Mouse (Mus musculus) cerebellum, adult 2 months (tissue): ENCODE measurements around the gene Dusp22.

Experiments used
- CTCF ChIP-seq: fragments of 200-500 bp; IDR thresholded peaks from 2 replicates; pipeline ENCODE4 v1.5.1; 2011; ENCODE audit warnings: low read depth, mild to moderate bottlenecking, control low read depth, low read length, moderate library complexity, borderline replicate concordance; ENCODE audit not compliant: insufficient read depth
- POLR2A ChIP-seq: fragments of 200-500 bp; IDR thresholded peaks from 2 replicates; pipeline ENCODE4 v1.6.1; 2011; ENCODE audit warnings: low read length, control low read depth, borderline replicate concordance; ENCODE audit not compliant: insufficient read depth

- no peak for TF ChIP-seq CTCF
- TF ChIP-seq POLR2A = no peak
These were observed 78.6 kb downstream of the Dusp22 start for GRCm38 (mm10) chr13:30738310-30738840.
